Mouse (Mus musculus) forebrain, embryonic 11.5 days (tissue): Measurements from ENCODE around the gene Ryr1. TPM values are rescaled to one million over a fixed set of nuclear protein-coding genes. Genes with fewer than 3 reads are reported as not detected.

ENCODE experiments used
- ATAC-seq: fragments of 200-750 bp; cut with Nextera tagmentation; replicated peaks from 2 replicates; pipeline ENCODE4 v1.8.0; 2017; ENCODE audit warnings: moderate TSS enrichment; ENCODE audit not compliant: low FRiP score
- DNase-seq: peaks from one replicate; pipeline ENCODE4 v3.0.0-alpha.2; 2017; ENCODE audit warnings: low spot score
- H3K27ac ChIP-seq: fragments of 300-500 bp; sonication (generic); 2 replicates; pipeline ENCODE4 v1.5.1; 2014; ENCODE audit warnings: low read depth, low read length
- H3K27me3 ChIP-seq: fragments of 300-500 bp; sonication (generic); 2 replicates; pipeline ENCODE4 v1.6.1; 2014; ENCODE audit warnings: mild to moderate bottlenecking, low read length, mixed read lengths; ENCODE audit not compliant: control insufficient read depth, insufficient read depth
- H3K36me3 ChIP-seq: fragments of 300-500 bp; sonication (generic); 2 replicates; pipeline ENCODE4 v1.6.1; 2014; ENCODE audit warnings: mild to moderate bottlenecking, low read length, moderate library complexity, mixed read lengths; ENCODE audit not compliant: control insufficient read depth, insufficient read depth
- H3K4me1 ChIP-seq: fragments of 300-500 bp; sonication (generic); replicated peaks from 2 replicates; pipeline ENCODE4 v1.6.1; 2014; ENCODE audit warnings: low read length, mixed read lengths; ENCODE audit not compliant: control insufficient read depth, insufficient read depth
- H3K4me2 ChIP-seq: fragments of 300-500 bp; sonication (generic); 2 replicates; pipeline ENCODE4 v1.6.1; 2014; ENCODE audit warnings: low read depth, mild to moderate bottlenecking, low read length, moderate library complexity, mixed read lengths; ENCODE audit not compliant: severe bottlenecking
- H3K4me3 ChIP-seq: fragments of 300-500 bp; sonication (generic); 2 replicates; pipeline ENCODE4 v1.5.1; 2014; ENCODE audit warnings: low read depth, low read length
- H3K9ac ChIP-seq: fragments of 300-500 bp; sonication (generic); 2 replicates; pipeline ENCODE4 v1.6.1; 2014; ENCODE audit warnings: low read length
- H3K9me3 ChIP-seq: fragments of 300-500 bp; sonication (generic); 2 replicates; pipeline ENCODE4 v1.6.1; 2016; ENCODE audit warnings: low read length, mixed read lengths; ENCODE audit not compliant: control insufficient read depth
- WGBS: fragments of 180-500 bp; shearing (Covaris S2); extraction: QIAGEN DNeasy Blood & Tissue Kit; methylation state at CpG from one replicate; pipeline ENCODE4 v1.1.7; 2014; 5-methylcytosine and 5-hydroxymethylcytosine counted together
- polyA plus RNA-seq: library from polyadenylated mRNA; unstranded; fragments of >200 nt; fragmentation: Nextera tagmentation; extraction: Ambion mirVana; gene quantifications from 2 replicates; pipeline ENCODE4 v1.2.1, GENCODE M21; 2014

Ryr1 gene
- polyA plus RNA-seq, 1 experiment from 2014 or later = 1.2 TPM

GRCm38 (mm10) chr7:29168121-29168695, 43.2 kb upstream of the Ryr1 start:
- peaks cover 27% of the 10 kb centered on the region for H3K27me3 ChIP-seq
- WGBS = under 1% methylated on average over 10 of the region's 10 CpGs
- H3K27ac ChIP-seq = peak overlapping the region; percentile 77; the same call in 1 of the 2 replicates
- H3K4me3 ChIP-seq = peak overlapping the region; percentile 70
- ATAC-seq = no peak
- H3K4me1 ChIP-seq = peaks cover 29% of the 10 kb centered on the region
- H3K36me3 ChIP-seq = no peaks in the 10 kb centered on the region
- peak overlapping the region; percentile 65 for H3K9ac ChIP-seq
- H3K9me3 ChIP-seq = no peaks in the 10 kb centered on the region
- DNase-seq = no peak
- peak overlapping the region; percentile 79 for H3K4me2 ChIP-seq

GRCm38 (mm10) chr7:29167656-29168055, 42.7 kb upstream of the Ryr1 start:
- WGBS = 8% methylated on average over 18 of the region's 19 CpGs
- Histone ChIP-seq H3K27ac (no peak overlapping the region), H3K27me3 (peaks cover 22% of the 10 kb centered on the region), H3K4me3 (peak overlapping the region; percentile 70), H3K9ac (no peak overlapping the region; the same call in 1 of the 2 replicates), H3K4me1 (peaks cover 24% of the 10 kb centered on the region), H3K9me3 (no peaks in the 10 kb centered on the region), H3K4me2 (peak overlapping the region; percentile 79), H3K36me3 (no peaks in the 10 kb centered on the region)
- DNase-seq (no peak), ATAC-seq (no peak)

GRCm38 (mm10) chr7:29162750-29163525, 38.0 kb upstream of the Ryr1 start:
- Histone ChIP-seq H3K27me3 (peaks cover 2% of the 10 kb centered on the region; the same call in 1 of the 2 replicates), H3K4me3 (no peak overlapping the region), H3K36me3 (no peaks in the 10 kb centered on the region), H3K9me3 (no peaks in the 10 kb centered on the region), H3K27ac (no peak overlapping the region), H3K4me2 (no peak overlapping the region), H3K9ac (no peak overlapping the region), H3K4me1 (peaks cover 2% of the 10 kb centered on the region; the same call in 1 of the 2 replicates)
- DNase-seq = no peak
- no peak for ATAC-seq
- 16% methylated on average over 9 of the region's 9 CpGs for WGBS

GRCm38 (mm10) chr7:29162294-29162693, 37.3 kb upstream of the Ryr1 start:
- Histone ChIP-seq H3K4me3 (no peak overlapping the region), H3K9me3 (no peaks in the 10 kb centered on the region), H3K4me2 (no peak overlapping the region), H3K27ac (no peak overlapping the region), H3K4me1 (no peaks in the 10 kb centered on the region), H3K27me3 (no peaks in the 10 kb centered on the region; the same call in 1 of the 2 replicates), H3K36me3 (no peaks in the 10 kb centered on the region), H3K9ac (no peak overlapping the region)
- no peak for DNase-seq
- no peak for ATAC-seq
- WGBS = 82% methylated on average over 5 of the region's 5 CpGs

GRCm38 (mm10) chr7:29158264-29158663, 33.3 kb upstream of the Ryr1 start:
- ATAC-seq = no peak
- WGBS = 2% methylated on average over 5 of the region's 5 CpGs

GRCm38 (mm10) chr7:29155838-29156782, 31.1 kb upstream of the Ryr1 start, which contains the start of gene Fam98c:
TSS of gene Fam98c (minus strand) at chr7:29156234.
- Histone ChIP-seq H3K27me3 (no peaks in the 10 kb centered on the region; the same call in 1 of the 2 replicates), H3K27ac (peak within 1 kb of the TSS; percentile 80), H3K4me2 (peak within 1 kb of the TSS; percentile 98), H3K9ac (peak within 1 kb of the TSS; percentile 78), H3K36me3 (no peaks in the 10 kb centered on the region; the same call in 1 of the 2 replicates), H3K9me3 (no peaks in the 10 kb centered on the region), H3K4me3 (peak within 1 kb of the TSS; percentile 73), H3K4me1 (no peaks in the 10 kb centered on the region)
- DNase-seq = peak; percentile 92
- ATAC-seq = peak; percentile 86
- WGBS = 4% methylated on average over 66 of the region's 68 CpGs

More at GRCm38 (mm10) chr7:29158264-29158663, 33.3 kb upstream of the Ryr1 start:
- Histone ChIP-seq H3K27ac (no peak overlapping the region), H3K9me3 (no peaks in the 10 kb centered on the region), H3K27me3 (no peaks in the 10 kb centered on the region; the same call in 1 of the 2 replicates), H3K4me2 (no peak overlapping the region), H3K4me3 (no peak overlapping the region), H3K36me3 (no peaks in the 10 kb centered on the region; the same call in 1 of the 2 replicates), H3K4me1 (no peaks in the 10 kb centered on the region), H3K9ac (no peak overlapping the region)
- DNase-seq = no peak

- Histone ChIP-seq H3K4me3 (peak overlapping the region; percentile 73), H3K27ac (peak overlapping the region; percentile 80), H3K4me1 (no peaks in the 10 kb centered on the region), H3K9ac (peak overlapping the region; percentile 78), H3K4me2 (peak overlapping the region; percentile 98), H3K36me3 (no peaks in the 10 kb centered on the region; the same call in 1 of the 2 replicates), H3K27me3 (no peaks in the 10 kb centered on the region; the same call in 1 of the 2 replicates), H3K9me3 (no peaks in the 10 kb centered on the region)
- DNase-seq (peak; percentile 93), ATAC-seq (peak; percentile 91)
- WGBS = 6% methylated on average over 35 of the region's 37 CpGs
Measured at GRCm38 (mm10) chr7:29155196-29155837, 30.3 kb upstream of the Ryr1 start.
